Mouse (Mus musculus) left cerebral cortex, adult 9 months (tissue): ENCODE measurements around the gene Opn5.

Source experiments
- DNase-seq, 2 experiments: peaks; one replicate each; pipeline ENCODE4 v3.0.0; 2022; ENCODE audit warnings: low spot score in 2 of 2

Gene Opn5

GRCm38 (mm10) chr17:42611295-42611694 is at the start of gene Opn5:
TSS of gene Opn5 (minus strand) at chr17:42611395.
- no peak for DNase-seq

GRCm38 (mm10) chr17:42658634-42659422 is 47.6 kb upstream of the Opn5 start:
- DNase-seq = peak in 1 of 2 experiments; percentile 22

GRCm38 (mm10) chr17:42643416-42643815 is 32.2 kb upstream of the Opn5 start:
- DNase-seq = no peak

GRCm38 (mm10) chr17:42630206-42630605 is 19.0 kb upstream of the Opn5 start:
- no peak for DNase-seq

GRCm38 (mm10) chr17:42613043-42613737 is 2.0 kb upstream of the Opn5 start:
- peak; percentile 22 to 71 for DNase-seq

- DNase-seq = no peak
Measured at GRCm38 (mm10) chr17:42608270-42608669, 2.9 kb downstream of the Opn5 start.

- DNase-seq = peak; percentile 38 to 93
Measured at GRCm38 (mm10) chr17:42602829-42603784, 8.1 kb downstream of the Opn5 start.

- DNase-seq = peak in 1 of 2 experiments; percentile 17
Measured at GRCm38 (mm10) chr17:42586486-42586885, 24.7 kb downstream of the Opn5 start.

- DNase-seq = no peak
Measured at GRCm38 (mm10) chr17:42583029-42583331, 28.2 kb downstream of the Opn5 start.

GRCm38 (mm10) chr17:42582281-42583028 is 28.7 kb downstream of the Opn5 start:
- no peak for DNase-seq

- DNase-seq = no peak
Measured at GRCm38 (mm10) chr17:42580623-42581022, 30.6 kb downstream of the Opn5 start.

GRCm38 (mm10) chr17:42580196-42580595 is 31.0 kb downstream of the Opn5 start:
- no peak for DNase-seq

GRCm38 (mm10) chr17:42576671-42577168 is 34.5 kb downstream of the Opn5 start:
- no peak for DNase-seq

- no peak for DNase-seq
Measured at GRCm38 (mm10) chr17:42573786-42574185, 37.4 kb downstream of the Opn5 start.

GRCm38 (mm10) chr17:42549578-42549977 is 61.6 kb downstream of the Opn5 start:
- DNase-seq = peak in 1 of 2 experiments; percentile 31

- no peak for DNase-seq
Measured at GRCm38 (mm10) chr17:42530147-42530546, 81.0 kb downstream of the Opn5 start.

- DNase-seq = no peak
Measured at GRCm38 (mm10) chr17:42509356-42510262, 101.6 kb downstream of the Opn5 start.
